Mouse (Mus musculus) stomach, postnatal 0 days (tissue): ENCODE results near the gene Ugt1a2. TPM values are rescaled to one million over a fixed set of nuclear protein-coding genes. Genes with fewer than 3 reads are reported as not detected.

Experiments used
- ATAC-seq: fragments of 200-750 bp; cut with Nextera tagmentation; 2 replicates; pipeline ENCODE4 v1.8.0; 2017; ENCODE audit not compliant: low FRiP score, low TSS enrichment
- DNase-seq: peaks from one replicate; pipeline ENCODE4 v3.0.0-alpha.2; 2016; ENCODE audit warnings: low spot score
- H3K27ac ChIP-seq: fragments of 300-500 bp; sonication (generic); replicated peaks from 2 replicates; pipeline ENCODE4 v1.5.1; 2014; ENCODE audit warnings: mild to moderate bottlenecking, control low read depth
- H3K27me3 ChIP-seq: fragments of 300-500 bp; sonication (generic); 2 replicates; pipeline ENCODE4 v1.6.1; 2014; ENCODE audit warnings: low read length; ENCODE audit not compliant: control insufficient read depth, insufficient read depth
- H3K36me3 ChIP-seq: fragments of 300-500 bp; sonication (generic); 2 replicates; pipeline ENCODE4 v1.6.1; 2014; ENCODE audit warnings: low read length, mixed read lengths; ENCODE audit not compliant: control insufficient read depth, insufficient read depth
- H3K4me1 ChIP-seq: fragments of 300-500 bp; sonication (generic); replicated peaks from 2 replicates; pipeline ENCODE4 v1.6.1; 2014; ENCODE audit warnings: antibody characterized with exemption; ENCODE audit not compliant: control insufficient read depth, insufficient read depth
- H3K4me2 ChIP-seq: fragments of 300-500 bp; sonication (generic); replicated peaks from 2 replicates; pipeline ENCODE4 v1.6.1; 2014; ENCODE audit warnings: low read depth, mild to moderate bottlenecking, control low read depth, moderate library complexity
- H3K4me3 ChIP-seq: fragments of 300-500 bp; sonication (generic); 2 replicates; pipeline ENCODE4 v1.5.1; 2014; ENCODE audit warnings: low read depth, low read length, control low read depth
- H3K9ac ChIP-seq: fragments of 300-500 bp; sonication (generic); 2 replicates; pipeline ENCODE4 v1.6.1; 2014; ENCODE audit warnings: mild to moderate bottlenecking, low read length, control low read depth, mixed read lengths
- H3K9me3 ChIP-seq: fragments of 300-500 bp; sonication (generic); 2 replicates; pipeline ENCODE4 v1.6.1; 2016; ENCODE audit warnings: low read length; ENCODE audit not compliant: control insufficient read depth
- CTCF ChIP-seq: IDR thresholded peaks from 2 replicates; pipeline ENCODE4 v1.5.1; 2016; ENCODE audit warnings: antibody characterized with exemption, low read depth, mild to moderate bottlenecking, moderate library complexity
- EP300 ChIP-seq: optimal IDR thresholded peaks from 2 replicates; pipeline ENCODE3; 2016; ENCODE audit warnings: antibody characterized with exemption
- WGBS: fragments of 180-500 bp; shearing (Covaris S2); extraction: QIAGEN DNeasy Blood & Tissue Kit; methylation state at CpG from one replicate; pipeline ENCODE4 v1.1.7; 2014; 5-methylcytosine and 5-hydroxymethylcytosine counted together
- polyA plus RNA-seq: library from polyadenylated mRNA; unstranded; fragments of >200 nt; fragmentation: Nextera tagmentation; extraction: Ambion mirVana; gene quantifications from 2 replicates; pipeline ENCODE4 v1.2.1, GENCODE M21; 2015

Ugt1a2 gene
- polyA plus RNA-seq, 1 experiment from 2014 or later: not detected

- 76% methylated on average over 3 of the region's 3 CpGs for WGBS
- TF ChIP-seq EP300: no peak
- no peak for TF ChIP-seq CTCF
- DNase-seq: no peak
- Histone ChIP-seq H3K4me3 (no peak overlapping the region), H3K27ac (no peak overlapping the region), H3K4me1 (no peaks in the 10 kb centered on the region), H3K4me2 (no peak overlapping the region), H3K27me3 (no peaks in the 10 kb centered on the region), H3K9ac (no peak overlapping the region), H3K9me3 (no peaks in the 10 kb centered on the region), H3K36me3 (no peaks in the 10 kb centered on the region)
- no peak for ATAC-seq
Measured at GRCm38 (mm10) chr1:88192136-88192535, 8.3 kb upstream of the Ugt1a2 start.

GRCm38 (mm10) chr1:88195687-88196086, 4.7 kb upstream of the Ugt1a2 start:
- no peaks in the 10 kb centered on the region for H3K4me1 ChIP-seq
- no peak for TF ChIP-seq CTCF
- TF ChIP-seq EP300: no peak
- H3K4me3 ChIP-seq: no peak overlapping the region
- no peaks in the 10 kb centered on the region for H3K36me3 ChIP-seq
- H3K27ac ChIP-seq: no peak overlapping the region
- no peaks in the 10 kb centered on the region for H3K9me3 ChIP-seq
- 91% methylated on average over 1 of the region's 1 CpGs for WGBS
- no peak overlapping the region for H3K9ac ChIP-seq
- no peak for DNase-seq
- no peaks in the 10 kb centered on the region for H3K27me3 ChIP-seq
- no peak for ATAC-seq
- H3K4me2 ChIP-seq: no peak overlapping the region

- no peak overlapping the region for H3K4me3 ChIP-seq
- H3K9me3 ChIP-seq: no peaks in the 10 kb centered on the region
- no peak overlapping the region for H3K4me2 ChIP-seq
- no peak overlapping the region for H3K27ac ChIP-seq
- TF ChIP-seq CTCF: no peak
- TF ChIP-seq EP300: no peak
- 66% methylated on average over 3 of the region's 3 CpGs for WGBS
- ATAC-seq (no peak), DNase-seq (no peak)
- H3K27me3 ChIP-seq: no peaks in the 10 kb centered on the region
- H3K9ac ChIP-seq: no peak overlapping the region
- no peaks in the 10 kb centered on the region for H3K36me3 ChIP-seq
- no peaks in the 10 kb centered on the region for H3K4me1 ChIP-seq
Measured at GRCm38 (mm10) chr1:88197443-88197842, 3.0 kb upstream of the Ugt1a2 start.

- TF ChIP-seq CTCF (no peak), EP300 (no peak)
- H3K4me2 ChIP-seq: no peak overlapping the region
Measured at GRCm38 (mm10) chr1:88199996-88200395, 405 bp upstream of the Ugt1a2 start.

GRCm38 (mm10) chr1:88205294-88205922, 5.0 kb downstream of the Ugt1a2 start, which contains the start of gene Dnajb3:
Gene Dnajb3 (minus strand): TSS chr1:88205782.
- Histone ChIP-seq H3K27ac (no peak within 1 kb of the TSS), H3K4me3 (peak within 1 kb of the TSS; percentile 25), H3K9ac (peak within 1 kb of the TSS; percentile 59), H3K9me3 (no peaks in the 10 kb centered on the region), H3K4me2 (peak within 1 kb of the TSS; percentile 59), H3K36me3 (no peaks in the 10 kb centered on the region), H3K27me3 (no peaks in the 10 kb centered on the region), H3K4me1 (no peaks in the 10 kb centered on the region)
- DNase-seq: peak; percentile 77
- peak; percentile 91 for ATAC-seq
- 9% methylated on average over 60 of the region's 62 CpGs for WGBS
- TF ChIP-seq CTCF (no peak), EP300 (no peak)

More at GRCm38 (mm10) chr1:88199996-88200395, 405 bp upstream of the Ugt1a2 start:
- DNase-seq: no peak
- WGBS: 62% methylated on average over 2 of the region's 2 CpGs
- no peaks in the 10 kb centered on the region for H3K4me1 ChIP-seq
- no peak overlapping the region for H3K9ac ChIP-seq
- H3K36me3 ChIP-seq: no peaks in the 10 kb centered on the region
- no peaks in the 10 kb centered on the region for H3K27me3 ChIP-seq
- no peak overlapping the region for H3K27ac ChIP-seq
- H3K9me3 ChIP-seq: no peaks in the 10 kb centered on the region
- H3K4me3 ChIP-seq: no peak overlapping the region
- ATAC-seq: no peak

- no peak overlapping the region for H3K27ac ChIP-seq
Measured at GRCm38 (mm10) chr1:88206843-88207479, 6.6 kb downstream of the Ugt1a2 start.

More at GRCm38 (mm10) chr1:88206843-88207479, 6.6 kb downstream of the Ugt1a2 start:
- Histone ChIP-seq H3K4me2 (no peak overlapping the region), H3K4me1 (no peaks in the 10 kb centered on the region), H3K9ac (no peak overlapping the region), H3K9me3 (peaks cover 7% of the 10 kb centered on the region), H3K36me3 (no peaks in the 10 kb centered on the region), H3K4me3 (no peak overlapping the region), H3K27me3 (no peaks in the 10 kb centered on the region)
- ATAC-seq (0 out of 2 replicates have a peak, but pooled peaks have one; percentile 32), DNase-seq (no peak)
- no peak for TF ChIP-seq CTCF
- TF ChIP-seq EP300: no peak
- 69% methylated on average over 2 of the region's 2 CpGs for WGBS
